Mouse (Mus musculus) lung, embryonic 16.5 days (tissue): ENCODE data around the gene Rab43. TPM values are rescaled to one million over a fixed set of nuclear protein-coding genes. Genes with fewer than 3 reads are reported as not detected.

Source experiments
- ATAC-seq: fragments of 200-750 bp; cut with Nextera tagmentation; 2 replicates; pipeline ENCODE4 v1.8.0; 2017; ENCODE audit warnings: low read depth, mild to moderate bottlenecking, moderate library complexity
- H3K27ac ChIP-seq: fragments of 300-500 bp; sonication (generic); 2 replicates; pipeline ENCODE4 v1.5.1; 2014; ENCODE audit warnings: mild to moderate bottlenecking, control low read depth, low read length
- H3K27me3 ChIP-seq: fragments of 300-500 bp; sonication (generic); 2 replicates; pipeline ENCODE4 v1.6.1; 2014; ENCODE audit warnings: low read depth, low read length, mixed read lengths; ENCODE audit not compliant: control insufficient read depth, insufficient read depth
- H3K36me3 ChIP-seq: fragments of 300-500 bp; sonication (generic); 2 replicates; pipeline ENCODE4 v1.6.1; 2014; ENCODE audit warnings: low read length; ENCODE audit not compliant: control insufficient read depth, insufficient read depth
- H3K4me1 ChIP-seq: fragments of 300-500 bp; sonication (generic); replicated peaks from 2 replicates; pipeline ENCODE4 v1.6.1; 2014; ENCODE audit warnings: low read length, mixed read lengths; ENCODE audit not compliant: control insufficient read depth, insufficient read depth
- H3K4me2 ChIP-seq: fragments of 300-500 bp; sonication (generic); 2 replicates; pipeline ENCODE4 v1.6.1; 2014; ENCODE audit warnings: low read depth, low read length, control low read depth
- H3K4me3 ChIP-seq: fragments of 300-500 bp; sonication (generic); 2 replicates; pipeline ENCODE4 v1.5.1; 2014; ENCODE audit warnings: mild to moderate bottlenecking, low read length, control low read depth
- H3K9ac ChIP-seq: fragments of 300-500 bp; sonication (generic); 2 replicates; pipeline ENCODE4 v1.6.1; 2014; ENCODE audit warnings: low read length, control low read depth
- H3K9me3 ChIP-seq: fragments of 300-500 bp; sonication (generic); 2 replicates; pipeline ENCODE4 v1.6.1; 2016; ENCODE audit warnings: low read length; ENCODE audit not compliant: control insufficient read depth
- WGBS: fragments of 180-500 bp; shearing (Covaris S2); extraction: QIAGEN DNeasy Blood & Tissue Kit; methylation state at CpG from one replicate; pipeline ENCODE4 v1.1.7; 2014; 5-methylcytosine and 5-hydroxymethylcytosine counted together
- polyA plus RNA-seq: library from polyadenylated mRNA; unstranded; fragments of >200 nt; fragmentation: Nextera tagmentation; extraction: Ambion mirVana; gene quantifications from 2 replicates; pipeline ENCODE4 v1.2.1, GENCODE M21; 2015

Gene Rab43
- polyA plus RNA-seq, 1 experiment from 2014 or later: 13.1 TPM

- Histone ChIP-seq H3K9ac (no peak overlapping the region), H3K9me3 (no peaks in the 10 kb centered on the region), H3K36me3 (peaks cover 9% of the 10 kb centered on the region), H3K27me3 (no peaks in the 10 kb centered on the region), H3K4me2 (no peak overlapping the region), H3K4me3 (no peak overlapping the region), H3K27ac (no peak overlapping the region), H3K4me1 (peaks cover 12% of the 10 kb centered on the region)
- ATAC-seq: no peak
- WGBS: 65% methylated on average over 7 of the region's 7 CpGs
Measured at GRCm38 (mm10) chr6:87790779-87791480, 21.0 kb downstream of the Rab43 start.

GRCm38 (mm10) chr6:87789791-87790190 lies 22.2 kb downstream of the Rab43 start:
- Histone ChIP-seq H3K9ac (peak overlapping the region; percentile 36; the same call in 1 of the 2 replicates), H3K27me3 (no peaks in the 10 kb centered on the region), H3K4me1 (peaks cover 12% of the 10 kb centered on the region), H3K36me3 (peaks cover 9% of the 10 kb centered on the region), H3K4me3 (no peak overlapping the region), H3K27ac (peak overlapping the region; percentile 72), H3K9me3 (no peaks in the 10 kb centered on the region), H3K4me2 (no peak overlapping the region)
- 93% methylated on average over 6 of the region's 6 CpGs for WGBS
- no peak for ATAC-seq

GRCm38 (mm10) chr6:87788896-87789587 lies 22.9 kb downstream of the Rab43 start:
- H3K4me1 ChIP-seq: peaks cover 12% of the 10 kb centered on the region
- no peak overlapping the region for H3K4me2 ChIP-seq
- ATAC-seq: peak; percentile 68
- H3K9ac ChIP-seq: peak overlapping the region; percentile 36
- H3K9me3 ChIP-seq: no peaks in the 10 kb centered on the region
- no peak overlapping the region for H3K4me3 ChIP-seq
- H3K36me3 ChIP-seq: peaks cover 9% of the 10 kb centered on the region
- 26% methylated on average over 5 of the region's 5 CpGs for WGBS
- H3K27ac ChIP-seq: peak overlapping the region; percentile 72
- H3K27me3 ChIP-seq: no peaks in the 10 kb centered on the region

GRCm38 (mm10) chr6:87788266-87788895 lies 23.6 kb downstream of the Rab43 start:
- Histone ChIP-seq H3K36me3 (peaks cover 7% of the 10 kb centered on the region), H3K27me3 (no peaks in the 10 kb centered on the region), H3K9me3 (no peaks in the 10 kb centered on the region), H3K9ac (no peak overlapping the region), H3K27ac (no peak overlapping the region), H3K4me1 (peaks cover 12% of the 10 kb centered on the region), H3K4me3 (no peak overlapping the region), H3K4me2 (no peak overlapping the region)
- 88% methylated on average over 9 of the region's 9 CpGs for WGBS
- no peak for ATAC-seq

- peaks cover 4% of the 10 kb centered on the region for H3K36me3 ChIP-seq
- no peak for ATAC-seq
- peaks cover 12% of the 10 kb centered on the region for H3K4me1 ChIP-seq
- H3K4me3 ChIP-seq: no peak overlapping the region
- H3K9me3 ChIP-seq: no peaks in the 10 kb centered on the region
- no peak overlapping the region for H3K9ac ChIP-seq
- no peaks in the 10 kb centered on the region for H3K27me3 ChIP-seq
- no peak overlapping the region for H3K4me2 ChIP-seq
- WGBS: 83% methylated on average over 6 of the region's 6 CpGs
- no peak overlapping the region for H3K27ac ChIP-seq
Measured at GRCm38 (mm10) chr6:87787108-87787890, 24.7 kb downstream of the Rab43 start.

GRCm38 (mm10) chr6:87786621-87787020 lies 25.3 kb downstream of the Rab43 start:
- WGBS: 76% methylated on average over 5 of the region's 5 CpGs
- H3K27ac ChIP-seq: no peak overlapping the region
- no peak overlapping the region for H3K4me3 ChIP-seq
- no peaks in the 10 kb centered on the region for H3K27me3 ChIP-seq
- H3K9ac ChIP-seq: no peak overlapping the region
- peaks cover 12% of the 10 kb centered on the region for H3K4me1 ChIP-seq
- ATAC-seq: no peak
- no peaks in the 10 kb centered on the region for H3K36me3 ChIP-seq
- H3K4me2 ChIP-seq: no peak overlapping the region
- no peaks in the 10 kb centered on the region for H3K9me3 ChIP-seq

GRCm38 (mm10) chr6:87784033-87784432 lies 27.9 kb downstream of the Rab43 start:
- Histone ChIP-seq H3K9ac (no peak overlapping the region), H3K27ac (no peak overlapping the region), H3K4me3 (no peak overlapping the region), H3K9me3 (no peaks in the 10 kb centered on the region), H3K4me2 (no peak overlapping the region), H3K27me3 (no peaks in the 10 kb centered on the region), H3K4me1 (peaks cover 5% of the 10 kb centered on the region; the same call in 1 of the 2 replicates), H3K36me3 (no peaks in the 10 kb centered on the region)
- ATAC-seq: no peak
- WGBS: 38% methylated on average over 8 of the region's 8 CpGs

- no peak overlapping the region for H3K9ac ChIP-seq
- H3K4me1 ChIP-seq: peaks cover 2% of the 10 kb centered on the region; the same call in 1 of the 2 replicates
- ATAC-seq: no peak
- WGBS: 71% methylated on average over 10 of the region's 10 CpGs
- H3K9me3 ChIP-seq: no peaks in the 10 kb centered on the region
- H3K27ac ChIP-seq: no peak overlapping the region
- no peak overlapping the region for H3K4me2 ChIP-seq
- no peaks in the 10 kb centered on the region for H3K36me3 ChIP-seq
- H3K27me3 ChIP-seq: no peaks in the 10 kb centered on the region
- H3K4me3 ChIP-seq: no peak overlapping the region
Measured at GRCm38 (mm10) chr6:87780546-87781301, 31.2 kb downstream of the Rab43 start.
